Mouse (Mus musculus) lung, adult 2 months (tissue): ENCODE data around the gene Kif1bp.

Source experiments
- CTCF ChIP-seq: fragments of 200-500 bp; IDR thresholded peaks from 2 replicates; pipeline ENCODE4 v1.5.1; 2011; ENCODE audit warnings: mild to moderate bottlenecking, low read length, control low read depth; ENCODE audit not compliant: insufficient read depth
- POLR2A ChIP-seq: fragments of 200-500 bp; IDR thresholded peaks from 2 replicates; pipeline ENCODE4 v1.6.1; 2011; ENCODE audit warnings: low read depth, mild to moderate bottlenecking, control low read depth, low read length, borderline replicate concordance; ENCODE audit errors: extremely low read depth

DNA sequence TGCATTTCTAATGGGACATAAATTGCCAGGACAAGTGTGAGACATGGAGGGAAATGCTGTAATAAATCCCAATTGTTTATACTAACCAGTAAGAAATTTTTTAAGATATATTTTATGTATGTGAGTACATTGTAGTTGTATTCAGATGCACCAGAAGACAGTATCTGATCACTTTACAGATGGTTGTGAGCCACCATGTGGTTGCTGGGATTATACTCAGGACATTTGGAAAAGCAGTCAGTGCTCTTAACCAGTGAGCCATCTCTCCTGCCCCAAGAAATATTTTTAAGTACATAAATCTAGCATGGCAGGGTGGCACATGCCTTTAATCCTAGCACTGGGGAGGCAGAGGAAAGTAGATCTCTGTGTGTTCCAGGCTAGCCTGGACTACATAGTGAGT, 32.5 kb downstream of the Kif1bp start:
- TF ChIP-seq POLR2A (no peak), CTCF (no peak)
